Mouse (Mus musculus): ENCODE results near the gene Tnfaip8l1.

GRCm38 (mm10) chr17:56201642-56202041 is 39.4 kb downstream of the Tnfaip8l1 start:
- TF ChIP-seq POLR2A (IDR thresholded peaks at IDR 0.05; ENCODE audit: low read depth, low read length) (no peak), CTCF (IDR thresholded peaks at IDR 0.05; ENCODE audit: borderline replicate concordance, insufficient read depth, low read length) (0 out of 2 replicates have a peak, but pooled peaks have one; percentile 17)

Data from embryonic fibroblast, embryonic 13.5 days (primary cell).